Mouse (Mus musculus): ENCODE measurements around the gene Rp9.

DNA sequence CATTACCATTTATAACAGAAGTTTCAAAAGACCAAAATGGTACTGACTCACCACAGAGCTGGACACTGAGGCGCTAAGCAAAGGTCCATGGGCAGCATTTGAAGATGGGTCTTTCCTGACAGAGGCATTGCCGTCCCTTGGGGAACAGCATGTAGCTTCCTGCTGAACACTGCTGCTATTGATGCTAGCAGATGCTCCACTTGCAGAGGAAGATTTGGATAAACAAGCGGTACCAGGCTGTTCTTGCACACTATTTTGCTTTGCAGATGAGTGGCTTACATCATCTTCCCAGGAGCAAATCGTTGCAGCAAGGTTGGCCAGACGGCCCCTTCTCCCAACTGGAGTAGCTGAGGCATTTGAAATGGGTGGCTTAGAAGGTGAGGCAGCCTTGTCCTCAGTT lies 93.5 kb downstream of the Rp9 start:
- TF ChIP-seq POLR2A (IDR thresholded peaks at IDR 0.05; ENCODE audit: control insufficient read depth, extremely low read depth, insufficient read depth, low read length, poor library complexity) (no peak), CTCF (IDR thresholded peaks at IDR 0.05; ENCODE audit: borderline replicate concordance, control insufficient read depth, extremely low read depth, insufficient read depth, low read length, poor library complexity) (no peak)

Measured in thymus, adult 2 months (tissue).